Mouse (Mus musculus): ENCODE measurements around the gene Wdr13. TPM values are rescaled to one million over a fixed set of nuclear protein-coding genes. Genes with fewer than 3 reads are reported as not detected.

The Wdr13 gene
- 73.3 and 77.8 TPM in 2 replicates for polyA plus RNA-seq (2012; rRNA removed)

DNA sequence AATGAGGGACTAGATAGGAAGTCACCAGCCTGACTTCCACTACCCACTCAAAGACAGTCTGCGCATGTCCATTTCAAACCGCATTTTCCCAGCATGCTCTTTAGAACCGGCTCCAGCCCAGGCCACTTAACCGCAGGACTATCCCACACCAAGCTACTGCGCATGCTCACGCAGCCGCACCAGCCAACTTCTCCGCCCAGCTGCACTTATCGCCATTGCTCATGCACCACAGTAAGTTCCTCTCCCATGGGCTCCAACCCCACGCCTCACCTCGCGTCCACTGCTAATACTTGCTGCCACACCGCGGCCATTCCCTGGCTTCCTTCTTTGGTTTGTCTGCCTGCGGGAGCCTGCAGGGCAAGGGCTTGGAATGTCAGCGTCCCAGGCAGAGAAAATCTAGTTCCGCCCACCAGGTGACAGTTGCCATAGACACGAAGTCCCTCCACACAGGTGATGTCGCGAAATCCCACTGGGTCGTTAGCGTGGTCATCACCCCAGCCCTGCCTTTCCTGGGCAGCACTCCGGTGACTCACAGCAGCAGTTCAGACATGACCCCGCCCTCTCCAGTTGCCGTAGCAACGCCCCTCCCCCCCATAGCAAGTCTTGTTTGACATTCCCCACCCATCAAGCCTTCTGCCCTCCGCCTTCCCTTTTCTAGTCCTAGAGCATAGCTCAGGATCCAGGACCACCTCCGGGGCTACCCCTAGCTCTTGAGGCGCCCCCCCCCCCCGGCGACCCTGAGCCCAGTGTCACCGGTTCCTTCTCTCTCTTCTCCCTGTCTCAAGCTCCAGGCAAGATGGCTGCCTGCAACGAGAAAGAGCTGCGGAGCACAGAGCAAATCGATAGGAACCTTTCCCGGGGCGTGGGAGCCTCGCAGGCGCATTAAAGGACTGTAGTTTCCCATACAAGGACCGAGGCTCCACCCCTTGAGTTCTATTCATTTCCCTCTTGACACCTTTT lies at the start of gene Wdr13:
TSS of gene Wdr13 (minus strand) at position 876 of the 960 bp plus-strand sequence.
- peak; percentile 58 for DNase-seq (ENCODE audit: low spot score)

DNA sequence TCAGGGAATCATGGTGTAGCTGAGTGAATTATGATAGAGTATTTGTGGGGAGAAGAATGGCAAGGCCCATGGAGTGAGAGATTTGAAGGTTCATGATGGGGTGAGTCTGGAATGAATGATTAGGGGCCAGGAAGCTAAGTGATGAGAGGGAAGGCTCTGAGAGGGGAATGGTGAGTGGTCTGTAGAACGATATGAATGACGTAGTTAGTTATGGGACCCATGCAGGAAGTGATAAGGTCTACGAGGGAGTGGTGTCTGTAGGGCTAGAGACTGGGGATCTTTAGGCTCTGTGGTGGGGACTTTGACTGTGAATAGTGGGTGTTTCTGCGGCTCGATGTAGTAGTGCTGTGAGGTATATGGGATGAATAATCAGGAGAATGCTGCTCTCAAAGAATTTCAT lies 47.0 kb upstream of the Wdr13 start:
- no peak for DNase-seq (ENCODE audit: low spot score)

- no peak for DNase-seq (ENCODE audit: low spot score)
Measured at GRCm38 (mm10) chrX:8178871-8179270, 46.2 kb upstream of the Wdr13 start.

DNA sequence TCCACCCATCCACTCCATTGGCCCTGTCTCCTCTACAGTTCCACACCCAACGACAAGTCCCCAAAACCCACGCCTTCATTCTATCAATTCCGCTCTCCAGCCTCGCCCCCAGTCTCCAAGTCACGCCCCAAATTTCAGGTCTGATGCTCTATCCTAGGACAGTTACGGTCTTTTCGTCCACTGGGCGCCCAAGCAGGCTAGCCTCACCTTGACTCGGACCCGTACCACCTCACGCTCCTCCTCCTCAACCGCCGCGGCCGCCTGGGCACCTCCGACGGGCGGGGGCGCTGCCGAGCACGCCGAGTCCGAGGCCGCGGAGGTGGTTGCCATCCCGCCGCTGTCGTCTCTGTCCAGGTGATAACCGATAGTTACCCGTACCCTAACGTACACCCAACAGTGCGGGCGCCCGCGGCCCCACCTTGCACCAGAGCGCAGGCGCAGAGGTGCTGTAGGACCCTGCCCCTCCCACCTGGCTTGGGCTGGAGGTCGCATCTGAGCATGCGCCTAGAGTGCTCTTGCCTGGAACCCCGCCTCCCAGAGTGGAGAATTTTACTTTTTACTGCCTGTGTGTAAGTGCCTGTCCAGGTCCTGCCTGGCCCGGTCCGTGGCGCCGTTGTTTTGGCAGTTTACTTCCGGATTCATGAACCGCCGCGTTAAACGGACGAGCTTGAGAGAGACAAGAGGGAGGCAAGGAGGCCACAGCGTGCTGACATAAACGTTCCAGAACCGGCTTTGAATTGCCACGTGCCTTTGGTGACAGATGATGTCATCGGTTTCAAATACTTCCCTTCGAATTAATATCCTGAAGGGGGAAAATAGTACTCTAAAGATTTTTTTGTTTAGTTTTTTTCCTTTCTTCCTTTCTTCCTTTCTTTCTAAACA lies 43.1 kb upstream of the Wdr13 start, which contains the start of gene Tbc1d25:
TSS of gene Tbc1d25 (minus strand) at position 678 of the 882 bp plus-strand sequence.
- peak; percentile 52 for DNase-seq (ENCODE audit: low spot score)

- DNase-seq (ENCODE audit: low spot score): no peak
Measured at GRCm38 (mm10) chrX:8175169-8175503, 42.4 kb upstream of the Wdr13 start.

DNA sequence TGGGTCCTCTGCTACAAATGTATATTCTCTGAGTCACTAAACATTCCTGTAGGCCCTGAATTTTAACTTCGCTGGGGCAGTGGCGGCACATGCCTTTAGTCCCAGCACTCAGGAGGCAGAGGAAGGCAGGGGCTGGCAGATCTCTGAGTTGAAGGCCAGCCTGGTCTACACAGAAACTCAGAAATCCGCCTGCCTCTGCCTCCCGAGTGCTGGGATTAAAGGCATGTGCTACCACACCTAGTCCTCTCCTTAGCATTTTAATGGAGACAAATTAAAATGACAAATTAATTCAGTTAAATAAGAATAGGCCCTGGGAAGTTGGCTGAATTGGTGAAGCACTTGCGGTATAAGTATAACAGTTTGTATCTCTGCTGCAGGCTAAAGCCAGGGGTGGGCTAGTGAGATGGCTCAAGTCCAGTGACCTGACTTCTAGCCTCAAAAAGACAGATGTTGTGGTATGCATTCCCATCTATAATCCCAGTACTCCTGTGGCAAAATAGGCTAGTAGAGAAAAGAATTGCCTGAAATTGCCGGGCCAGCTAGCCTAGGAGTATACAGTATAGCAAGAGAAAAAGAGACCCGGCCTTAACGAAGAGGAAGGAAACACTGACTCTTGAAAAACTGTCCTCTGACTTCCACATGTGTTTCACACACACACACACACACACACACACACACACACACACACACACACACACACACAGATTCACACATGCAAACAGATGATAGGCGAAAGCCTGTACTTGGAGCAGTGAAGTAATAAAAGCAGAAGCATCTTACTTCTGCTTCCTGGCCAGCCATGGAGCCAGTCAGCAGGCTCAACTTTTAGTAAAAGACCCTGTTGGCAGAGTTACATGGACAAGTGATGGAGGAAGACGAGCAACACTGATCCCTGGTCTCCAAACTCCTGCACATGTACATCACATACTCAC lies 35.3 kb upstream of the Wdr13 start:
- no peak for DNase-seq (ENCODE audit: low spot score)

DNA sequence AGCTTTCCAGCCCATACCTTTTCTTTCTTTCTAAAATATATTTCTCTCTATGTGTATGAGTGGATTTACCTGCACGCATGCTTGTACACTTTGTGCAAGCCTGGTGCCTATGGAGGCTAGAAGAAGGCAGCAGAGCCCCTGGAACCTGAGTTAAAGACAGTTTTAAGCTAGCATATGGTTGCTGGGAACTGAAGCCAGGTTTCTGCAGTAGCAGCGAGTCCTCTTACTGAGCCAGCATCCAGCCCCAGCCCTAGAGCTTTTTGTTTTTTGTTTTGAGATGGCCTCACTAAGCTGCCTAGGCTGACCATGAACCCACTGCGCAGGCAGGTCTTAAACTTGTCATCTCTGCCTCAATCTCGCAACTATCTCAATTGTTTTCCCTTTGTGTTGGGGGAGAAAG lies 31.8 kb upstream of the Wdr13 start:
- DNase-seq (ENCODE audit: low spot score): no peak

GRCm38 (mm10) chrX:8163076-8163475 lies 30.4 kb upstream of the Wdr13 start:
- DNase-seq (ENCODE audit: low spot score): no peak

DNA sequence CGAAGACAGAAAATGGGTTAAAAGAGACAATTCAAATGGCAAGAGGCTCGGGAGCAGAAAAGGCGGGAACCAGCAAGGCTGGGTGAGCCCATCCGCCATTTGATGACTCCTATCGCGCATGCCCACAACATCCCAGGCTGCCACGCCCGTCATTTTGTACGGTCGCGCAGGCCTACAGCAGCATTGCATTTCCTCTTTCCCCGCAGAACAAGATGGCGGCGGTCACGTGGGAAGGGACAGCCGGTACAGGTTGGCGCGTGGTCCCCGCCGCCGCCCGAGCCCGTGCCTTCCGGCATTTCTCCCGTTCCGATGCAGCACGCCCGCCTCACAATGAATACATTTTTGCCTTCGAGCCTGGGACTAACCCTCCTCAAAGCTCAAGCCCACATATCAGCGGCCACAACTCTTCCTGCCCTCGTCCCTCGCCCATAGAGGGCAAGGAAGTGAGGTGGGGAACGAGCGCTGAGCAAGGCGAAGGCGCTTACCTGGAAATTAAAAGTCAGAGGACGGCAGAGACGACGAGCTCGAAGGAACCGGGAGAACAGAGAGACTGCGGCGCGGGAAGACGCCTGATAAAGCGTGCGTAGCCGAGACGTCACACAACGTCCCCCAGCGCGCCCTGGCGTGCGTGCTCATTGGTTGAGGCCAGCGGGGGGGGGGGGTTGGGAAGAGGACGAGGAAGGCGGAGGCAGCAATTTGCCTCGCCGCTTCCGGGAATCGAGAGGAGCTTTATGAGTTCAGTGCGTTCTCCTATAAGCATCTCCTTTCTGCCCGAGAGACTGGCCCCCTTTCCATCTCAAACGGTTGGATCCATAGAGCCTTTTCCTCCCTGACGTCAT lies 12.7 kb upstream of the Wdr13 start, which contains the start of gene Rbm3:
TSS of gene Rbm3 (minus strand) at position 728 of the 839 bp plus-strand sequence.
- DNase-seq (ENCODE audit: low spot score): peak; percentile 54

GRCm38 (mm10) chrX:8143750-8144149 lies 11.1 kb upstream of the Wdr13 start:
- no peak for DNase-seq (ENCODE audit: low spot score)

GRCm38 (mm10) chrX:8142948-8143347 lies 10.3 kb upstream of the Wdr13 start:
- no peak for DNase-seq (ENCODE audit: low spot score)

DNA sequence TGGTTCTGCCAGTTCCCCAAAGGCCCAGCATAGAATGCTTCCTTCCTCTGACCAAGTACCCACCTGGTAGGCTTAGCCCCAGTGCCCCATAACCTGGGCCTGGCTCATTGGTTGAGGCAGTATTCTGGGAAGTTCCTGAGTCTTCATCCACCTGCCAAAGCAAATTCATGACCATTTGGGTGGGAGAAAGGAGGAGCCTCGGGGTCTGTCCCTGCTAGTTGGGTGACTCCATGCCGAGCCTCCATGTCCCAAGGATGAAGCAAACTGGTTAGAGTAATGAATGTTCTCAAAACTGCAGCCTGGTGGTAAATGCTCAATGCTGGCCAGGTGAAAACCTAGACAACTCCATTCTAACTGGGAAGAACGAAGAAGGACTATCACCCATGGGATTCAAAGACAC lies 8.4 kb upstream of the Wdr13 start:
- DNase-seq (ENCODE audit: low spot score): no peak

DNA sequence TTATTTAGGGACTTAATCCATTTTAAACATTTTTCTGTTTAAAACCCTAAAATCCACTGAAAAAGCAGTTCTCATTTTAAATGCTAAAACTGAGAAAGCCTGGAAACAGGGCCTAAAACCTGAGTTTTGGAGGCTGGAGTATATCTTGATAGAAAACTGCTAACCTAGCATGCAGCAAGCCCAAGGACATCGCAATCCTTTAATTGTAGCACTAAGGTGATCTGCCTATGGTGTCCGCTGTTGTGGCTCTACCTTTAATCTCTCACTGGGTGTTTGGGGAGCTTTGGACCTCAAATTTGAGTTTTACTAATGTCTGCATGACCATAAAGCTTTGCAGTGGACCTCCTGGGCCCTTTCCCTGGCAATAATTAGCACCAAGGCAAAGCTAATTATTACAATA lies 7.8 kb upstream of the Wdr13 start:
- no peak for DNase-seq (ENCODE audit: low spot score)

DNA sequence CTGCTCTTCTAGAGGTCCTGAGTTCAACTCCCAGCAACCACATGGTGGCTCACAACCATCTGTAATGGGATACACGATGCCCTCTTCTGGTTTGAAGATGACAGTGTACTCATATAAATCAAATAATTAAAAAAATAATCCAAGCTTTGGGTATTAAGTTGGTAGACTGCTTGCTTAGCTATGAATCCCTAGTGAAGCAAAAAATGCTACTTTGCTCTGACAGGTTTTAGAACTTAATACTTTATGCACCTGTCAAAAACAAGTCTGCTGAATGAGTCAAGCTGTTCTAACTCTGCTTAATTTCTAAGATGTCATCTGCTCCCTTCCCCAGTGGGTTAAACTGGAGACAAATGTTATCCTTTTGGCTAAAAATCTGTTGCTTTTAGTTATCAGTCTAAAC lies 6.8 kb upstream of the Wdr13 start:
- DNase-seq (ENCODE audit: low spot score): no peak

- no peak for DNase-seq (ENCODE audit: low spot score)
Measured at GRCm38 (mm10) chrX:8135886-8136285, 3.2 kb upstream of the Wdr13 start.

GRCm38 (mm10) chrX:8131393-8131792 lies 1.3 kb downstream of the Wdr13 start:
- no peak for DNase-seq (ENCODE audit: low spot score)

GRCm38 (mm10) chrX:8125235-8125634 lies 7.5 kb downstream of the Wdr13 start:
- DNase-seq (ENCODE audit: low spot score): no peak

DNA sequence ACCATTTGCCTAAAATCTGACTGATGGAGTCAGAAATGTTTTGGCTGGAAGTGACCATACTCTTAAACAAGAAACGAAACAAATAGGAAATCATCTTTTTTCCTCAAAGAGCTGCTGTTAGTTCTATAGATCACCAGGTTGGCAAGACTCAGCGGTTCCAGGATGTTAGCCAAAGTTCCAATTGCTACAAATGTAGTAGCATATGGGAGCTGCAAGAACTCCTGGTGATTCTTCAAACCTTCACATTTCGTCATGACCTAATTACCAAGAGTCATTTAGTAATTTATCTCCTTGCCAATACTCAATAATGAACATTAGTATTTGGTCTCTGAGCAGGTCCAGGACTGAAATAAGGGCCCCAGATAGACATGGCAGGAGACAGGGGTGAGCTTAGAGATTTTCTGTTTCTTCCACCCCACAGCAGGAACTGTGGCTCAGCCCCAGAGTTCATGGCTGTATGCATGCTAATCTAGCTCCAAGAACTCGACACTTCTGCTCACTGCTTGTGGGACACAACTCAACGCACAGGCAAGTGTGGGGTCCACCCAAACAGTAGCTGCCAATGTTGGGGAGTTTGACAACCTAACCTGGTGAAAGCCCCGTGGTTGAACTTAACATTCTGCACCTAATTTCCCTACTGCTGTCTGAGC lies 8.7 kb downstream of the Wdr13 start:
- no peak for DNase-seq (ENCODE audit: low spot score)

DNA sequence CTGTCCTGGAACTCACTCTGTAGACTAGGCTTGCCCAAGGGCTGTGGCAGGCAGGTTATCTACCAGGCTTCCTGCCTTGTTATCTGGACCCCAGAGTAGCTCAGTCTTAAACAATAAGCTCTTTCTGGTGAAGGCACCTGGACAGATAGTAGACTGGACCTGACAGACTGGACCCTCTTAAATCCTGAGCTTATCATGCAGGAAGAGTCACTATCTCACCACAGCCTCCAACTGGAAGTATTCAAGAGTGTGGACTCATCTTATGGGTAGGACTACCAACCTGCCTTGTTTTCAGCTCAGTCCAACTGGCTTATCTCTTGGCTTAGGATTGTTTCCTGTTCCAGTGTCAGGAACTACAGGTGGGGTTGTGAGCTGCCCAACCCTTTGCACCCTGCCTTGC lies 15.4 kb downstream of the Wdr13 start:
- no peak for DNase-seq (ENCODE audit: low spot score)

DNA sequence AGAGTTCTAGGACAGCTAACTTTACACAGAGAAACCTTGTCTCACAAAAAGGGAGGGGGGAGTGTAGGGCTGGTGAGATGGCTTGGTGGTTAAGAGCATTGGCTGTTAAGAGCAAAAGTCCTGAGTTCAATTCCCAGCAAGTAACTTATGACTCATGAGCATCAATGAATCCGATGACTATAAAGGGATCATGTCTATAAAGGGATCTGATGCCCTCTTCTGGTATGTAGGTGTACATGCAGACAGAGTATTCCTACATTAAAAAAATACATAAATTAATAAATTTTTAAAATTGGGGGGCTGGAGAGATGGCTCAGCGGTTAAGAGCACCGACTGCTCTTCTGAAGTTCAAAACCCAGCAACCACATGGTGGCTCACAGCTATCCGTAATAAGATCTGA lies 17.4 kb downstream of the Wdr13 start:
- DNase-seq (ENCODE audit: low spot score): no peak

All from urinary bladder, adult 2 months (tissue).